Mouse (Mus musculus) layer of hippocampus, postnatal 10 days (tissue): ENCODE results near the gene 1600002K03Rik. TPM values are rescaled to one million over a fixed set of nuclear protein-coding genes. Genes with fewer than 3 reads are reported as not detected.

Experiments used
- DNase-seq, 2 experiments: peaks; one replicate each; pipeline ENCODE4 v3.0.0; 2021; ENCODE audit warnings: low spot score in 2 of 2
- long read RNA-seq: library from polyadenylated mRNA; stranded (forward); transcript quantifications from one replicate; pipeline ENCODE4 v2.0.0, GENCODE M21; 2023
- total RNA-seq, 2 experiments: library from RNA; stranded (reverse); gene quantifications; 2 replicates each; pipeline ENCODE4 v1.2.3; 2021

The 1600002K03Rik gene
- total RNA-seq = 1 to 10 TPM; 4.3 to 6.7 TPM
- long read RNA-seq, partial matches to known transcripts = 1 of 3 reads
- long read RNA-seq, other reads (novel, unspliced or antisense) = 1 of 3 reads

DNA sequence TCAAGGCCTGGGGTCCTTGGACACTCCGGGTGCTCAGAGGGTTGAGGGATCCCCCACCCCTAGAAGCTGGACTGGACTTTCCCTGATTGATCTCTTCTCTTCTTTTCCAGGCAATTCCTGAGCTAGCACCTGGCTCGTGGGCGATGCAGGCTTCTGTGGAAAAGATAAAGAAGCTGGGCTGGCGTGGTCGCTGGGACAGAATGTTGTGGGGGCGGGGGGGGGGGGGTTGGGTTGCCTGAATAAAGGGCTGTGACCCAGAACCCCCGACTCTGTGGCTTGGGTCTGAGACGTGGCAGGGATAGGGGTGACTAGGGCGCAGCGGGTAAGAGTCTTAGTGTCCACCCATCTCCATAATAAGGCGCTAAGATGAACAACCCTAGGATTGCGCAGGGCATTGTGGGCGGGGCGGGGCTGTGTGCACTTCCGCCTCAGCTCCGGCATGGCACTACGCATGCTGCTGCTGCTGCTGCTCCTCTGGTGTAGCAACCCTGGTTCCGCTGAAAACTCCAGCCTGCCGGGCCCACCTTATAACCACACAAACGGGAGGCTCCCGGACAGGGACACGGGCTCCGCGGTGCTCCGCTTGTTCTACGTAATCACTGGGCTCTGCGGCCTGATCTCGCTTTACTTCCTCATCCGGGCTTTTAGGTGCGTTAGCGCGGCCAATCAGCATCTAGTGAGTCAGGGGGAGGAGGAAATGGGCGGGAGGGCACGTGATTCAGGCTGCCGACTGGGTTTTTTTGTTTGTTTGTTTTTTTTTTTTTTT is at the start of gene 1600002K03Rik:
Gene 1600002K03Rik, plus strand, starts transcription at position 418 of the 766 bp plus-strand sequence.
- peak; percentile 88 to 91 for DNase-seq

DNA sequence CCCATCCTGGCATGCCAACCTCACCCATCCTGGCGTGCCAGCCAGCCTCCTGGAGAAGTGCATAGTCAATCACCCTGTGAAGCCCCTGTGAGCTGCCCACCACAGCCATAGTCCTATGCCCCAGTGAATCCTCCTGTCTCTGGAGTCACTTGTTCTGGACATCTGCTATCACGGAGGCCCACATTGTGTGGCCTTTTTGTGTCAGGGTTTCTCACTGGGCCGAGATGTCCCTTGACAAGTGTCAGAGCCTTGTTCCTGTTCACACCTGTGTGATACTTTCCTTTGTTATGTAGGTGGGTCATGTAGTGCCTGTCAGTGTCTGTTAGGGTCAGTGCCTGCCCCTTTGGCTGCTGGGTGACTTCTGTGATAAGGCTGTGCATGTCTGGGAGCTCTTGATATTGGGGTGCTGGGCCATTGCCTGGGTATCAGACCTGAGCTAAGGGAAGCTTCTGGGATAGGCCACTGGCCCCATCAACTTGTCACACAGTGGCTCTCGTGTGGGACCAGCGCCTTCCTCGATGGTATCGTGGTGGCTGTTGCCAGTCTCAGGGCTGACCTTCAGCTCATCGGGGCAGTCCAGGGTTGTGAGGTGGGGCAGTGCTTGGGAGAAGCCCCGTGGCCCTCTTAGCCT is 48.7 kb upstream of the 1600002K03Rik start:
- DNase-seq = no peak

GRCm38 (mm10) chr10:80127920-80128319 is 44.8 kb upstream of the 1600002K03Rik start:
- DNase-seq = no peak

DNA sequence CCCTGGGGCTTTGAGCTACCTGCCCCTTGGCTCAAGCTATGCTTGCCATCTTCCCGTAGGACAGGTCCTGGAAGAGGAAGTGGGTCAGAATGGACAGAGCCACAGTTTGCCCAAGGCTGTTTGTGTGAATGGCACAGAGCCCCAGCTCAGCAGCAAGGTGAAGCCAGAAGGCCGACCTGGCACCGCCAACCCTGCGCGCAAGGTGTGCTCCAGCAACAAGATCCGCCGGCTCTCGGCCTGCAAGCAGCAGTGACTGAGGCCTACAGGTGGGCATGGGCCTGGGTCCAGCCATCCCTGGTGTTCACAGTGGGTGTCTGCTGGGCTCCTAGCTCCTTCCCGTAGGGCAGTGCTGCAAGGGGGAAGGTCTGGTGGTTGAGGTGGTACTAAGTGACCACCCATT is 42.9 kb upstream of the 1600002K03Rik start:
- DNase-seq = peak; percentile 20 to 36

GRCm38 (mm10) chr10:80130403-80131031 is 42.2 kb upstream of the 1600002K03Rik start:
- DNase-seq = no peak

DNA sequence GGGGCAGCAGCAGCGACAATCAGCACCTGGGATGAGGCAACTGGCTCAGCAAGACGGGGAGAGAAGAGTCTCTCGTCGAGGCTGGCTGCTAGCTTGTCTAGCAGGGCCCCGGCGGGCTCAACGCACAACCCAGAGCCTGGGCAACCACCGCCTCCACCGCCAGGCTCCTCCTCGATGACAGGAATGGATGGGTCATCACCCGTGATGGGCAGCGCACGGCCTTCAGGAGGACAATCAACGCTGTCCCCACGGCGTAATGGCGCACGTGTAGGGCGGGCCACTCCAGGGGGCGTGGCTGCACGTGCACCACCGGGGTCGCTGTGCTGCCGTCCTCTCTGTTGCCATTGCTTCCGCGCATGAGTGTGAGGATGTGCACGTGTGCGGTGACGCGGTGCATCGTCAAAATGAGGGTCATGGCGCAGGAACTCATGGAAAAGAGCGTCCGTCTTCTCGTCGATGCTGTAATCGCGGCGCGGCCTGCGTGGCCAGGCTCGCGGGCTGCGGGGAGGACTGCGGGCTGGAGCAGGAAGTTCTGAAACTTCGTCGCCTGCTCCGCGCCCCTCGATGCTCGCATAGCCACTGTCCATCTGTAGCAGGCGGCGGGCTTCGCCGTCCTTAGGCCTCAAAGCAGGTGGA is 41.3 kb upstream of the 1600002K03Rik start:
- peak; percentile 66 to 76 for DNase-seq

GRCm38 (mm10) chr10:80131952-80132350 is 40.8 kb upstream of the 1600002K03Rik start:
- peak in 1 of 2 experiments; percentile 48 for DNase-seq

DNA sequence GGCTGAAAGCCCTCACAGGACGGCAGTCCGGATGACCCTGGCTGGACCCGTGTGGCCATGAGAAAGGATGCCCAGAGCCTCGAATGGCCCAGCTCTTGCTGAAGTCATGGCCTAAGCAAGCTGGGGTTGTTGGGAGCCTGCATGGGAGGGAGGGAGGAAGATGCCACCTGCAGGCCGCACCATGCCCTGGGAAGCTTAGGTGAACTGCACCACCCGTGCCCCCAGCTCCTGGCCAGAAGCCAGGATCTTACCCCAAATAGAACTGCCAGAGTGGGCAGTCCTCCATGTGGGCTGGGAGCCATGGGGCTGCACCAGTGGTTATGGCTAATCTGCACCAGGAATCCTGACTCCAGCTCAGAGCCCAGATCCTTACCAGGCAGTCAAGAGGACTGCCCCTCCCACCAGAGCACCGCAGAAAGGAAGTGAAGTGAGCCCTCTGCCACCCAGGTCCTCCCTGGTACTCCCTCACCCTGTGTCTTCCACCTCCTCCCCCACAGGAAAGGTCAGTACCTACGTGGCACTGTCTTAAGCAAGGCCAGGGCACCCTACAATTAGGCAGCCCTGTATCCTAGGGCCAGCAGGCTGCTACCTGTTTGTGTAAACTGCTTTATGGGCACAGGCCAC is 39.4 kb upstream of the 1600002K03Rik start:
- DNase-seq = peak; percentile 55 to 71

- DNase-seq = peak in 1 of 2 experiments; percentile 17
Measured at GRCm38 (mm10) chr10:80134421-80134820, 38.3 kb upstream of the 1600002K03Rik start.

- no peak for DNase-seq
Measured at GRCm38 (mm10) chr10:80135161-80135560, 37.6 kb upstream of the 1600002K03Rik start.

- DNase-seq = no peak
Measured at GRCm38 (mm10) chr10:80135641-80136040, 37.1 kb upstream of the 1600002K03Rik start.

DNA sequence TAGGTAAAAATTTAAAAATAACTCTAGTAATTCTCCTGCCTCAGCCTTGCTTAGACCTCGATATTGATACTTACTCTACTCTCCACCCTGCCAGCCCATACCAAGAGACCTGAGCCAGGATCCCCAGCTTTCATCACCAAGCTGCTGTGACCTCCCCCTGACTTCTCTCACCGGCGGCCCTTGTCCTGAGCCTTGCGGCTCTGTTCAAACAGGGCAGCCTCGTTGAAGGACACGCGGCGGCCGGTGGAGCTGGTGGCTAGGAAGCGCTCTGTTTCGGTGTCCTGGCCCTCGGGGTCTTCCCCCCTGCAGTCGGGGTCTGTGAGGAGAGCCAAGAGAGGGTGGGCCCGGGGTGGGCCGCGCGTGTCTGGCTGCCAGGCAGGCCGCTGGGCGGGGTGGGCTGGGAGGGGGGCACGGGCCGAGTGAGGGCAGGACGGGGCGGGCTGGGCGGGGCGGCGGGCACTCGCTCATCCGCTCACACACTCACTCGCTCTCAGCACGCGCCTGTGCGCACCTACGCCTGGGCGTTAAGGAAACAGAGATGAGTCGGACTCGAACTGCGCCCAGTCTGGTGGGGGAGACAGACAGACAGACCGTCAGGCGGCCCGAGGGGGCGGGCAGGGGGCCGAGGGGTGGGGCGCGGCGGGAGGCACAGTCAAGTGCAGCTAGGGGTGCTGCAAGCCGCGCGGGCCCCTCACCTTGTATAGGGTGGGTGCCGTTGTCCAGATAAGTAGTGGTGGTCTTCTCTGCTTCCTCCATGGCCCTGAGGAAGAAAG is 36.4 kb upstream of the 1600002K03Rik start:
- peak in 1 of 2 experiments; percentile 15 for DNase-seq

DNA sequence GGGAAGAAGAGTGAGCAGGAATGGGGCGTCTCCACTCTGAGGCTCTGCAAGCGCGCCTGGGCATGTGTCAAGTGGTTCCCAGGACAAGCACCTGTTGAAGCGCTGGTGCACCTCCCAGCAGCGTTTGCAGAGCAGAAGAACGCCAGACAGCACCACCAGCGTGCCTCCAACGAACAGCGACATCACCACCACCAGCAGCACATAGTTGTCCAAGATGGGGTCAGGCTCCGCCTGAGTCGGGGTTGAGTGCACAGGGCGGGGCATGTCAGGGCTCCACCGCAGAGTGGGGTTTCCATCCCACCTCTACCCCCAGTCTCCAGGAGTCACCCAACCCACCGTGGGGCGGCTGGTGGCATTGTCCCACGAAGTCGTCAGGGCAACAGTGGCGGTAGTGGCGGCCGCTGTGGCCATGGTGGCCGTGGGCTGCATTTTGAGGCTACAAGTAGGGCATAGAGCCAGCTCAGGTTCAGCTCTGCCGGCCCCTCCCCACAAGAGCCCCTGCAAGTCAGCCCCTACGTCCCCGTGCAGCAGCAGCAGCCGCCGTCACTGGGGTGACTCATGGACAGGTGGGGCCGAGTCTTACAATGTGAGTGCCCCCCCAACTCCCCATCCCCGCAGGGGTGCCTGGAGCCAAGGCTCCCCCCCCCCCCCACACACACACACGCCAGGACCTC is 35.7 kb upstream of the 1600002K03Rik start:
- DNase-seq = peak; percentile 55 to 64

DNA sequence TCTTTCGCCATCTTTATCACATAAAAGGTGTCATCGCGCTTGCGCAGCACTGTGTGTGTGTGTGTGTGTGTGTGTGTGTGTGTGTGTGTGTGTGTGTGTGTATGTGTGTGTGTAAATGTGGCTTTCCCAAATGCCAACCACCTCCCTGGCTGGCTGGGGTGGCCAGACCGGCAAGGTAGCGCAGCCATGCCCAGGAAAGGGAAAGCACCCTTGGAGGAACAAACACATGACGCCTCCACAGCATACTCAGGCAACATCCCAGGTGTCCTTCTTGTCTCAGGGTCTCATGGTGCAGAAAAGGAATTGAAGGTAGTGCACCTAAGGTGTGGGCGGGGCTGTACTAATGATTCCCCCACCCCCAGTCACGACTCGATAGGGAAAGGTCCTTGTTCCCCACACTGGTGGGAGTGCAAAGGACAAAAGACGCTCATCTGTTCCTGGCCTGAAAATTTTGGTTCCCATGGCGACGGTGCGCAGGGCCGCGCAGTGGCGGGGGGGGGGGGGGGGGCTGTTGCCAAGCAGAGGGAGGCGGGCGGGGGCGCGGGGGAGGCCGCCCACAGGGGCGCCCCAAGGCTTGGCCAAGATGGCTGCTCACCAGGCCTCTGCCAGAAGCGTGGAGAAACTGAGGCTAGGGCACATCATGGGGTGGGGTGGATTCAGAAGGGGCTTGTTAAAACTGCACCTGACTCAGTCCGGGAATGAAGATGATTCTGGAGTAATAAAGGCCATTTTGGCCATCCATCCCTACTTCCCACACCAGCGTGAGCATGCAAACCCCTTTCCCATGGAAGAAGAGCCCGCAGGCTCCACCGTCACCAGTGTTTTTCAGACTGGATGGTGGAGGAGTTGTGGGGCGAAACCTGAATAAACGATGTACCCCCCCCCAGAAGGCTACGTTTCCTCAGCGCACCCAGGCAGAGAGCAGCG is 34.9 kb upstream of the 1600002K03Rik start:
- DNase-seq = peak in 1 of 2 experiments; percentile 53

- DNase-seq = peak; percentile 69 to 79
Measured at GRCm38 (mm10) chr10:80138553-80139438, 33.9 kb upstream of the 1600002K03Rik start, which contains the start of gene Atp5d. Atp5d (plus strand) TSS chr10:80138632.

DNA sequence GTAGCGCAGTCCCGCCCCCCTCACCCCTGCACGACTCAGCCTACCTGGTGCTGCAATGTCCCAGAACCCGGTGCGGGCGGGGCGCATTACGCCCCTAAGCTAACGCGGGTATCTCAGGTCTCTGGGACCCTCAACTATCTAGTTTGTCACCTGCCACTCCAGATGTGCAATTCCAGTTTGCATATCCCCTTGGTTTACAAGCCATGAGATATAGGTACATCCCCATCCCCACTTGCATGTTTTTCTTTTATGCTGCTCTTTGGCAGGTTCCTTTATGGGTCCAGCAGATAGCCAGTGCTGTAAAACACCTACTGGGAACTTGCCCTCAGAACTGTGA is 33.3 kb upstream of the 1600002K03Rik start:
- peak in 1 of 2 experiments; percentile 55 for DNase-seq

DNA sequence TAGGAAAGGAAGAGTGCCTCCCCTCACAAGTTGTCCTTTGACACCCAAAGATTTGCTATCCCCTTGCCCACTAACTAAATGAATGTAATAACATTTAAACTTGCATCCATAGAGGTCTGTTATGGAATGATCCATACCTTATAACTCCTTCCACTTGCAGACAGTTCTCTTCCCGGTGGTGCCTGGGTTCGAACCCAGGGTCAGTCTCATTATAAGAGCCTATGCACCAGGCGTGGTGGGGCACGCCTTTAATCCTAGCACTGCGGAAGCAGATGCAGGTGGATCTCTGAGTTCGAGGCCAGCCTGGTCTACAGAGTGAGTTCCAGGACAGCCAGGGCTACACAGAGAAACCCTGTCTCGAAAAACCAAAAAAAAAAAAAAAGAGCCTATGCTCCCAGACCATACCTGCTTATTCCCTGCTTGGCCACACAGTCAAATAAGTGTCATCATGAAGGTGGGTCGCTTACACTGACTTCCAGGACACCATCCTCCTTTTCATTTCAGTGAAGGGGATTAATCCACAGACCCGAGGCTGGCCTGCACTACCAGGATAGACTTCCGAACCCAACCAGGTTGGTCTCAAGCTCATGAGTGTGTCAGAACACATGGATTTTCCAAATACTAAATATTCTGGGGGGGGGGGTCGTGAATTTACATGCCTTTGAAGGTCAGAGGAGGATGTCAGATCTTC is 32.6 kb upstream of the 1600002K03Rik start:
- DNase-seq = no peak
